Mouse (Mus musculus): ENCODE data around the gene Foxk2. TPM values are rescaled to one million over a fixed set of nuclear protein-coding genes. Genes with fewer than 3 reads are reported as not detected.
"Not testable (repeated sequence)": the region's sequence is repeated elsewhere in the genome, so short reads cannot be mapped to it uniquely, and the experiment has no call there.

Gene Foxk2
- polyA plus RNA-seq, 1 experiment from 2014 or later: 2.3 TPM

GRCm38 (mm10) chr11:121347036-121347435, 87.2 kb downstream of the Foxk2 start:
- peaks cover 23% of the 10 kb centered on the region for H3K36me3 ChIP-seq (replicated peaks; ENCODE audit: insufficient read depth, low read length)
- H3K27ac ChIP-seq (ENCODE audit: low read depth): no peak overlapping the region
- no peak for TF ChIP-seq CTCF (IDR thresholded peaks at IDR 0.05; ENCODE audit: low read depth)
- TF ChIP-seq EP300 (IDR thresholded peaks at IDR 0.05; ENCODE audit: low read depth): no peak
- H3K9ac ChIP-seq (replicated peaks): no peak overlapping the region
- H3K4me1 ChIP-seq (ENCODE audit: insufficient read depth): peaks cover 3% of the 10 kb centered on the region
- H3K4me2 ChIP-seq (ENCODE audit: low read depth, low read length): no peak overlapping the region
- ATAC-seq: no peak
- no peak overlapping the region for H3K4me3 ChIP-seq (ENCODE audit: low read depth, low read length)
- no peaks in the 10 kb centered on the region for H3K9me3 ChIP-seq (ENCODE audit: low read length)
- WGBS (ENCODE audit: insufficient replicate concordance): 71% methylated on average over 2 of the region's 2 CpGs
- no peaks in the 10 kb centered on the region for H3K27me3 ChIP-seq (ENCODE audit: insufficient read depth, low read length)
- DNase-seq: no peak

DNA sequence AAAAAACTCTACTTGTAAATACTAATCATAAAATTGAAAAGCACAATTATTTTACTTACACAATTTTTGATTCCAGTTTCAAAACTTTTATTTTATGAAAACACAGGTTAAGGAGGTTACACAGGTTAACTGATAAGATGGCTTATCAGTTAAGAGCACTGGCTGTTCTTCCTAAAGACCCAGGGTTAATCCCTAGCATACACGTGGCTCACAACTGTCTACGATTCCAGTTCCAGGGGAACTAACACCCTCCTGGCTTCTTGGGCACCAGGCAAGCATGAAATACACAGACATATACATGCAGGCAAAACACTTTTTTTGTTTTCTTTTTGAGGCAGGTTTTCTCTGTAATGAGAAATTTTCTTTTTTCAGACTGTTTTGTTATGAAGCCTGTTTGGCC, 88.4 kb downstream of the Foxk2 start:
- Histone ChIP-seq H3K27ac (ENCODE audit: low read depth) (no peak overlapping the region), H3K4me2 (ENCODE audit: low read depth, low read length) (no peak overlapping the region), H3K36me3 (replicated peaks; ENCODE audit: insufficient read depth, low read length) (peaks cover 23% of the 10 kb centered on the region), H3K4me3 (ENCODE audit: low read depth, low read length) (no peak overlapping the region), H3K9ac (replicated peaks) (no peak overlapping the region), H3K4me1 (ENCODE audit: insufficient read depth) (peaks cover 12% of the 10 kb centered on the region), H3K27me3 (ENCODE audit: insufficient read depth, low read length) (no peaks in the 10 kb centered on the region), H3K9me3 (ENCODE audit: low read length) (no peaks in the 10 kb centered on the region)
- ATAC-seq: no peak
- TF ChIP-seq EP300 (IDR thresholded peaks at IDR 0.05; ENCODE audit: low read depth) (no peak), CTCF (IDR thresholded peaks at IDR 0.05; ENCODE audit: low read depth) (no peak)
- DNase-seq: no peak
- WGBS (ENCODE audit: insufficient replicate concordance): 66% methylated on average over 2 of the region's 2 CpGs

DNA sequence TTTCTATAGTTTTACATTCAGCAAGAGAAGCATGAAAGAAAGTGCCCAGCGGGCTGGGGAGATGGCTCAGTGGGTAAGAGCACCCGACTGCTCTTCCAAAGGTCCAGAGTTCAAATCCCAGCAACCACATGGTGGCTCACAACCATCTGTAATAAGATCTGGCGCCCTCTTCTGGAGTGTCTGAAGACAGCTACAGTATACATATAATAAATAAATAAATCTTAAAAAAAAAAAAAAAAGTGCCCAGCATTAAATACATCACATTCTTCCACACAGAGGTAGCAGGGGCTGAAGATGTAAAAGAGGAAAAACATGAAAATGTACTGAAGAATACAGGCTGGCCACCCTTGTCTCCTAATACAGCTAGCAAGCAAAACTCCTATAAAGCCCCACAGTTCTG, 88.9 kb downstream of the Foxk2 start:
- not testable (repeated sequence) for H3K9me3 ChIP-seq (ENCODE audit: low read length); H3K27me3 ChIP-seq (ENCODE audit: insufficient read depth, low read length); H3K4me3 ChIP-seq (ENCODE audit: low read depth, low read length); DNase-seq; H3K4me2 ChIP-seq (ENCODE audit: low read depth, low read length); H3K9ac ChIP-seq (replicated peaks); ATAC-seq; H3K27ac ChIP-seq (ENCODE audit: low read depth)
- 73% methylated on average over 3 of the region's 3 CpGs for WGBS (ENCODE audit: insufficient replicate concordance)
- H3K4me1 ChIP-seq (ENCODE audit: insufficient read depth): peaks cover 15% of the 10 kb centered on the region
- H3K36me3 ChIP-seq (replicated peaks; ENCODE audit: insufficient read depth, low read length): peaks cover 23% of the 10 kb centered on the region

GRCm38 (mm10) chr11:121353326-121354090, 93.7 kb downstream of the Foxk2 start:
- peak; percentile 52 for ATAC-seq

DNA sequence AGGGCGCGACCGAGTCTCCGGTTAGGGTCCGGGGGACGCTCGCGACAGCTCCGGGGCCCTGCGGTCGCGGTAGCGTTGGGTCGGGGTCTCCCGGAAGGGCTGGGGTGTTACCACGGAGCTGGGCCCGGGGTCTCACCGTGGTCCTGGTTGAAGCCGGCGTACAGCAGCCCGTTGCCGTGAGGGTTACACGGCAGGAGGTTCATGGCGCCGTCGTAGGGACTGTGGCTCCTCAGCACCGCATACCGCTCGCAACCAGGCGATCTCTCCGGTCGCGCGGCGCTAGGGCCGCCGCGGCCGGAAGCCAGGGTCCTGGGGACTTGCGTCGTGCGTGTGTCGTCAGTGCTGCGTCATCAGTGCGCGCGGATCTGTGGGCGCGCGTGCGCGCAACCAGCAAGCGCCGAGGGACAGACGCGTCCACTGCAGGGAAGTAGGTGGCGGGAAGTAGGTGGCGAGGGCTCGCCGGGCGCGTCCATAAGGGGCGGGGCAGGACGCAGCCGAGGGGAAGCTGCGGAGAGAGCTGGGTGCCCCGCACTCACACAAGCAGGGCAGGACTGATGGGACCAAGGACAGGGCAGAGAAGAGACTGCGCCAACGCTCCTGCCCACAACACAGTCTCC, 94.4 kb downstream of the Foxk2 start, which contains the start of gene Wdr45b:
Gene Wdr45b, minus strand, starts transcription at position 355 of the 617 bp plus-strand sequence.
- Histone ChIP-seq H3K27me3 (ENCODE audit: insufficient read depth, low read length) (no peaks in the 10 kb centered on the region), H3K36me3 (replicated peaks; ENCODE audit: insufficient read depth, low read length) (peaks cover 5% of the 10 kb centered on the region; the same call in 1 of the 2 replicates), H3K9me3 (ENCODE audit: low read length) (no peaks in the 10 kb centered on the region), H3K27ac (ENCODE audit: low read depth) (peak within 1 kb of the TSS; percentile 95), H3K4me1 (ENCODE audit: insufficient read depth) (peaks cover 24% of the 10 kb centered on the region), H3K9ac (replicated peaks) (peak within 1 kb of the TSS; percentile 99), H3K4me2 (ENCODE audit: low read depth, low read length) (peak within 1 kb of the TSS; percentile 81), H3K4me3 (ENCODE audit: low read depth, low read length) (peak within 1 kb of the TSS; percentile 98)
- ATAC-seq (peak; percentile 99), DNase-seq (peak; percentile 99)
- TF ChIP-seq CTCF (IDR thresholded peaks at IDR 0.05; ENCODE audit: low read depth) (no peak), EP300 (IDR thresholded peaks at IDR 0.05; ENCODE audit: low read depth) (no peak; the same call in 1 of the 2 replicates)
- 4% methylated on average over 64 of the region's 69 CpGs for WGBS (ENCODE audit: insufficient replicate concordance)

More at GRCm38 (mm10) chr11:121353326-121354090, 93.7 kb downstream of the Foxk2 start:
- 2% methylated on average over 39 of the region's 41 CpGs for WGBS (ENCODE audit: insufficient replicate concordance)
- H3K4me1 ChIP-seq (ENCODE audit: insufficient read depth): peaks cover 24% of the 10 kb centered on the region
- no peaks in the 10 kb centered on the region for H3K27me3 ChIP-seq (ENCODE audit: insufficient read depth, low read length)
- TF ChIP-seq CTCF (IDR thresholded peaks at IDR 0.05; ENCODE audit: low read depth) (peak; percentile 49), EP300 (IDR thresholded peaks at IDR 0.05; ENCODE audit: low read depth) (no peak)
- H3K4me3 ChIP-seq (ENCODE audit: low read depth, low read length): peak overlapping the region; percentile 98
- H3K27ac ChIP-seq (ENCODE audit: low read depth): peak overlapping the region; percentile 95
- H3K36me3 ChIP-seq (replicated peaks; ENCODE audit: insufficient read depth, low read length): peaks cover 6% of the 10 kb centered on the region; the same call in 1 of the 2 replicates
- peak; percentile 64 for DNase-seq
- no peaks in the 10 kb centered on the region for H3K9me3 ChIP-seq (ENCODE audit: low read length)
- peak overlapping the region; percentile 81 for H3K4me2 ChIP-seq (ENCODE audit: low read depth, low read length)
- H3K9ac ChIP-seq (replicated peaks): peak overlapping the region; percentile 99

Other genes with a start within 250 kb of the Foxk2 start
- gene Cd7, start 220.6 kb upstream of the Foxk2 start, polyA plus RNA-seq (2015; fragmentation: Nextera tagmentation; extraction: Ambion mirVana): 3.2 and 3.3 TPM in 2 replicates
- gene Sectm1b, start 196.4 kb upstream of the Foxk2 start, polyA plus RNA-seq (2015; fragmentation: Nextera tagmentation; extraction: Ambion mirVana): 0.05 and 0.23 TPM in 2 replicates
- gene Sectm1a, start 178.8 kb upstream of the Foxk2 start, polyA plus RNA-seq (2015; fragmentation: Nextera tagmentation; extraction: Ambion mirVana): 1.7 and 2.0 TPM in 2 replicates
- 0.05 TPM in 1 of 2 replicates, not detected in the other for gene Tex19.2, start 141.3 kb upstream of the Foxk2 start, polyA plus RNA-seq (2015; fragmentation: Nextera tagmentation; extraction: Ambion mirVana)
- not detected in 2 replicates for gene Tex19.1, start 113.8 kb upstream of the Foxk2 start, polyA plus RNA-seq (2015; fragmentation: Nextera tagmentation; extraction: Ambion mirVana)
- not detected in 2 replicates for gene Uts2r, start 99.7 kb upstream of the Foxk2 start, polyA plus RNA-seq (2015; fragmentation: Nextera tagmentation; extraction: Ambion mirVana)
- 2.3 and 3.2 TPM in 2 replicates for gene Hexdc, start 55.6 kb upstream of the Foxk2 start, polyA plus RNA-seq (2015; fragmentation: Nextera tagmentation; extraction: Ambion mirVana)
- 17.7 and 17.9 TPM in 2 replicates for gene Ogfod3, start 55.3 kb upstream of the Foxk2 start, polyA plus RNA-seq (2015; fragmentation: Nextera tagmentation; extraction: Ambion mirVana)
- gene Cybc1, start 30.7 kb upstream of the Foxk2 start, polyA plus RNA-seq (2015; fragmentation: Nextera tagmentation; extraction: Ambion mirVana): 13.3 and 15.0 TPM in 2 replicates
- 27.8 and 39.1 TPM in 2 replicates for gene Narf, start 22.7 kb upstream of the Foxk2 start, polyA plus RNA-seq (2015; fragmentation: Nextera tagmentation; extraction: Ambion mirVana)
- gene Wdr45b, start 94.5 kb downstream of the Foxk2 start, polyA plus RNA-seq (2015; fragmentation: Nextera tagmentation; extraction: Ambion mirVana): 16.6 and 16.7 TPM in 2 replicates
- 0.58 and 0.60 TPM in 2 replicates for gene Rab40b, start 128.3 kb downstream of the Foxk2 start, polyA plus RNA-seq (2015; fragmentation: Nextera tagmentation; extraction: Ambion mirVana)
- 12.2 and 14.6 TPM in 2 replicates for gene Fn3krp, start 161.4 kb downstream of the Foxk2 start, polyA plus RNA-seq (2015; fragmentation: Nextera tagmentation; extraction: Ambion mirVana)
- 14.6 and 19.2 TPM in 2 replicates for gene Fn3k, start 174.9 kb downstream of the Foxk2 start, polyA plus RNA-seq (2015; fragmentation: Nextera tagmentation; extraction: Ambion mirVana)
- gene Tbcd, start 192.0 kb downstream of the Foxk2 start, polyA plus RNA-seq (2015; fragmentation: Nextera tagmentation; extraction: Ambion mirVana): 20.0 and 21.2 TPM in 2 replicates

All from liver, postnatal 0 days (tissue).